Mouse (Mus musculus): ENCODE results near the gene Hist2h4. TPM values are rescaled to one million over a fixed set of nuclear protein-coding genes. Genes with fewer than 3 reads are reported as not detected.

Hist2h4 gene
- 8.9 and 10.8 TPM in 2 replicates for polyA plus RNA-seq (2014; fragmentation: Nextera tagmentation; extraction: Ambion mirVana)

DNA sequence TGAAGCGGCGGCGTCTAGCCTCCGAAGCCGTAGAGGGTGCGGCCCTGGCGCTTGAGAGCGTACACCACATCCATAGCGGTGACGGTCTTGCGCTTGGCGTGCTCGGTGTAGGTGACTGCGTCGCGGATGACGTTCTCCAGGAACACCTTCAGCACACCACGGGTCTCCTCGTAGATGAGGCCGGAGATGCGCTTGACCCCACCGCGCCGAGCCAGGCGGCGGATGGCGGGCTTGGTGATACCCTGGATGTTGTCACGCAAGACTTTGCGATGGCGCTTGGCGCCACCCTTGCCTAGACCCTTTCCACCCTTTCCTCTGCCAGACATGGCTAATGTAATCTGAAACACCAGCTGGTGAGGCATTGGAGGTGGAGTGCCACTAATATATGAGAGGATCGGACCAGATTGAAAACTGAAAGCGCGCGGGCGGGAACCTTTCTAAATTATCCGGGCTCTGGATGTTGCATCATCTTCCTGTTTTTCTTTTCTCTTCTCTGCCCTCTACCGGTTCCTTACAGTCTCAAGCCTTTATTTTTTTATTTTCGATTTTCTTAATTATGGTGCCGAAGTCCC is at the start of gene Hist2h4:
Gene Hist2h4 (minus strand): TSS at position 333 of the 572 bp plus-strand sequence.
- H3K9me3 ChIP-seq (ENCODE audit: control insufficient read depth, low read length): no peaks in the 10 kb centered on the region
- peak within 1 kb of the TSS; percentile 99 for H3K27ac ChIP-seq (ENCODE audit: low read depth, low read length)
- H3K4me2 ChIP-seq (replicated peaks; ENCODE audit: low read depth, low read length): peak within 1 kb of the TSS; percentile 81
- no peaks in the 10 kb centered on the region for H3K27me3 ChIP-seq (ENCODE audit: control insufficient read depth, insufficient read depth, low read length)
- H3K9ac ChIP-seq (ENCODE audit: low read depth, low read length): peak within 1 kb of the TSS; percentile 86
- WGBS: 1% methylated on average over 40 of the region's 40 CpGs
- H3K36me3 ChIP-seq (ENCODE audit: control insufficient read depth, insufficient read depth, low read length): no peaks in the 10 kb centered on the region
- H3K4me3 ChIP-seq (ENCODE audit: low read length): peak within 1 kb of the TSS; percentile 60
- ATAC-seq (ENCODE audit: low FRiP score, low TSS enrichment): peak; percentile 92
- peaks cover 26% of the 10 kb centered on the region; the same call in 1 of the 2 replicates for H3K4me1 ChIP-seq (ENCODE audit: control insufficient read depth, insufficient read depth, low read length)

GRCm38 (mm10) chr3:96312341-96313098 is 49.4 kb upstream of the Hist2h4 start:
- H3K36me3 ChIP-seq (ENCODE audit: control insufficient read depth, insufficient read depth, low read length): no peaks in the 10 kb centered on the region
- no peaks in the 10 kb centered on the region for H3K4me1 ChIP-seq (ENCODE audit: control insufficient read depth, insufficient read depth, low read length)
- H3K27me3 ChIP-seq (ENCODE audit: control insufficient read depth, insufficient read depth, low read length): no peaks in the 10 kb centered on the region
- no peak overlapping the region for H3K4me3 ChIP-seq (ENCODE audit: low read length)
- no peaks in the 10 kb centered on the region for H3K9me3 ChIP-seq (ENCODE audit: control insufficient read depth, low read length)
- 65% methylated on average over 8 of the region's 8 CpGs for WGBS
- H3K4me2 ChIP-seq (replicated peaks; ENCODE audit: low read depth, low read length): no peak overlapping the region
- H3K9ac ChIP-seq (ENCODE audit: low read depth, low read length): no peak overlapping the region
- no peak overlapping the region for H3K27ac ChIP-seq (ENCODE audit: low read depth, low read length)
- ATAC-seq (ENCODE audit: low FRiP score, low TSS enrichment): no peak

GRCm38 (mm10) chr3:96309441-96309840 is 46.3 kb upstream of the Hist2h4 start:
- ATAC-seq (ENCODE audit: low FRiP score, low TSS enrichment): no peak
- H3K27ac ChIP-seq (ENCODE audit: low read depth, low read length): no peak overlapping the region
- H3K27me3 ChIP-seq (ENCODE audit: control insufficient read depth, insufficient read depth, low read length): no peaks in the 10 kb centered on the region
- H3K9ac ChIP-seq (ENCODE audit: low read depth, low read length): no peak overlapping the region
- no peaks in the 10 kb centered on the region for H3K36me3 ChIP-seq (ENCODE audit: control insufficient read depth, insufficient read depth, low read length)
- no peak overlapping the region for H3K4me2 ChIP-seq (replicated peaks; ENCODE audit: low read depth, low read length)
- H3K9me3 ChIP-seq (ENCODE audit: control insufficient read depth, low read length): no peaks in the 10 kb centered on the region
- 52% methylated on average over 3 of the region's 3 CpGs for WGBS
- no peak overlapping the region for H3K4me3 ChIP-seq (ENCODE audit: low read length)
- no peaks in the 10 kb centered on the region for H3K4me1 ChIP-seq (ENCODE audit: control insufficient read depth, insufficient read depth, low read length)

- no peak for ATAC-seq (ENCODE audit: low FRiP score, low TSS enrichment)
- Histone ChIP-seq H3K4me2 (replicated peaks; ENCODE audit: low read depth, low read length) (no peak overlapping the region), H3K4me3 (ENCODE audit: low read length) (no peak overlapping the region), H3K36me3 (ENCODE audit: control insufficient read depth, insufficient read depth, low read length) (no peaks in the 10 kb centered on the region), H3K9ac (ENCODE audit: low read depth, low read length) (no peak overlapping the region), H3K27me3 (ENCODE audit: control insufficient read depth, insufficient read depth, low read length) (no peaks in the 10 kb centered on the region), H3K27ac (ENCODE audit: low read depth, low read length) (no peak overlapping the region), H3K4me1 (ENCODE audit: control insufficient read depth, insufficient read depth, low read length) (no peaks in the 10 kb centered on the region), H3K9me3 (ENCODE audit: control insufficient read depth, low read length) (no peaks in the 10 kb centered on the region)
- 61% methylated on average over 9 of the region's 9 CpGs for WGBS
Measured at GRCm38 (mm10) chr3:96306506-96306905, 43.4 kb upstream of the Hist2h4 start.

DNA sequence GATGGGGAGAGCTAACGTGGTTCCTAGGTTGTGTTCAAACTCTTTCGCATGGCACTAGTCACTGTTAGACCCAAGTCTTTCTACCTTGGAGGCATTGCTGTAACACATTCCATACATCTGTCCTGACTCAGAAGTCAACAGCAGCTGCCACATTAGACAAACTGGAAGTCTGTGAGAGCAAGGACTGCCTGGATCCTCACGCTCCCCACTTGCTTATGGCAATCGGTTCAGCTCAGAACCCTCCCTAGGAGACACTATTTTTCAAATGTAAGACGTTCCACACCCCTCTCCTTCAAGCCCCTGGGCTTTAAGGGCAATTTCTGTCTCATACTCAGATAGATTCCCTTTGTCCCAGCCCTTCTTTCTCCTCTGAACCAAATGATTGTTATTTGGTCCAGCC is 39.0 kb upstream of the Hist2h4 start:
- H3K9me3 ChIP-seq (ENCODE audit: control insufficient read depth, low read length): no peaks in the 10 kb centered on the region
- WGBS: 84% methylated on average over 5 of the region's 5 CpGs

DNA sequence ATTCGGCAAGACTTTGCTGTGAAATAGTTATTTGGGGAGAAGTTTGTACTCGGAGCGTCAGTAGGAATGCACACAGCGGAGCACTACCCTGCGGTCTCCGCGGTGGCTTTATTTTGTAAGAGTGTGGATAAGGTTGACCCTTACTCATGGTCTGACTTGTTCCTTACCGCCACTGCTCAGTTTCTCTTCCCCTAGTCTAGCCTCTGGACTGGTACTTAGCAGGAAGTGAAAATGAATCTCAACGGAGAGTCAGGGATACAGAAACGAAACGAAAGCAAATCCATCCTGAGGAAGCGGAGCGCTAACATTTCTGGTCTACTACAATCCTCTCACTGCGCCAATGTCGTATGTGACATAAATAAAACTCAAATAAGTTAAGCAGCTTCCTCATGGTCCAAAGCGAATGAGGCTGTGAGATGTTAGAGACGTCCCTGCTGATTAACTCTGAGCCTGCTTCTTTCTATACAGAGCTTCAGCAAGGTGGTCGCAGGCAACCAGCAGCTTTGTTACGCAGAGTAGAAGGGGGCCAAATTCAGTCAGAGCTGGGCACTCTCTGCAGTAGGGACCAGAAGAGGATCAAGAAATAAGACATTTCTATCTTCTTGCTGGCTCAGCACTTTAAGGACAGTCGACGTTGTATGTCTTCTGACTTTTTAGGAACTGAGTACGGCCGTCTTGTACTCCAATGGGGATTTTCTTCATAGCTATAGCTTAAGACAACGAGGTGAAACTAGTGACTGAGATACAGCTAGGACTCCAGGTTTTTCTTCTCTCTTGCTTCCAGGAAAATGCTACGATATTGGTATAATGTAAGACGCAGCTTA is 37.8 kb upstream of the Hist2h4 start:
- peak overlapping the region; percentile 29 for H3K4me2 ChIP-seq (replicated peaks; ENCODE audit: low read depth, low read length)

More for the DNA sequence above, 39.0 kb upstream of the Hist2h4 start:
- no peaks in the 10 kb centered on the region for H3K36me3 ChIP-seq (ENCODE audit: control insufficient read depth, insufficient read depth, low read length)
- H3K9ac ChIP-seq (ENCODE audit: low read depth, low read length): no peak overlapping the region
- no peaks in the 10 kb centered on the region for H3K4me1 ChIP-seq (ENCODE audit: control insufficient read depth, insufficient read depth, low read length)
- H3K27me3 ChIP-seq (ENCODE audit: control insufficient read depth, insufficient read depth, low read length): no peaks in the 10 kb centered on the region
- ATAC-seq (ENCODE audit: low FRiP score, low TSS enrichment): no peak
- H3K4me3 ChIP-seq (ENCODE audit: low read length): no peak overlapping the region
- H3K4me2 ChIP-seq (replicated peaks; ENCODE audit: low read depth, low read length): no peak overlapping the region
- no peak overlapping the region for H3K27ac ChIP-seq (ENCODE audit: low read depth, low read length)

DNA sequence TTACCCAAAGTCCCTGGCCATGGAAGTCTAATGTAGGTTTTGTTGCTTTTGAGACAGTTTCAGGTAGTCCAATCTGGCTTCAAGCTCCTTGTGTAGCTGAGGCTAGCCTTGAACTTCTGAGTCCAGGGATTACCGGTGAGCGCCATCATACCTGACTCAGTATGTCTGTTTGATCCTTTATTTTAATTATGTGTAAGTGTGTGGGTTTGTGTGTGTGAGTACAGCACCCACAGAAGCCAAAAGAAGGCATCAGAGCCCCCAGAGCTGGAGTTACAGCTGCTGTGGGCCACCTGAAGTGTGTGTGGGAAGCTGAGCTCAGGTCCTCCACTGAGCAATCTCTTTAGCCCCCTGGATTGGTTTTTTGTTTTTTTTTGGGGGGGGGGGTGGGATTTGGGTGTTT is 36.5 kb upstream of the Hist2h4 start:
- no peaks in the 10 kb centered on the region for H3K4me1 ChIP-seq (ENCODE audit: control insufficient read depth, insufficient read depth, low read length)

More for the DNA sequence above, 37.8 kb upstream of the Hist2h4 start:
- Histone ChIP-seq H3K9ac (ENCODE audit: low read depth, low read length) (0 out of 2 replicates have a peak overlapping the region, but pooled peaks have one; percentile 12), H3K4me1 (ENCODE audit: control insufficient read depth, insufficient read depth, low read length) (no peaks in the 10 kb centered on the region), H3K36me3 (ENCODE audit: control insufficient read depth, insufficient read depth, low read length) (no peaks in the 10 kb centered on the region), H3K9me3 (ENCODE audit: control insufficient read depth, low read length) (no peaks in the 10 kb centered on the region), H3K27ac (ENCODE audit: low read depth, low read length) (no peak overlapping the region), H3K27me3 (ENCODE audit: control insufficient read depth, insufficient read depth, low read length) (no peaks in the 10 kb centered on the region), H3K4me3 (ENCODE audit: low read length) (peak overlapping the region; percentile 6; the same call in 1 of the 2 replicates)
- ATAC-seq (ENCODE audit: low FRiP score, low TSS enrichment): no peak
- WGBS: 69% methylated on average over 26 of the region's 26 CpGs

GRCm38 (mm10) chr3:96298360-96298759 is 35.2 kb upstream of the Hist2h4 start:
- Histone ChIP-seq H3K36me3 (ENCODE audit: control insufficient read depth, insufficient read depth, low read length) (no peaks in the 10 kb centered on the region), H3K4me3 (ENCODE audit: low read length) (no peak overlapping the region), H3K9me3 (ENCODE audit: control insufficient read depth, low read length) (no peaks in the 10 kb centered on the region), H3K27me3 (ENCODE audit: control insufficient read depth, insufficient read depth, low read length) (no peaks in the 10 kb centered on the region), H3K4me2 (replicated peaks; ENCODE audit: low read depth, low read length) (no peak overlapping the region), H3K9ac (ENCODE audit: low read depth, low read length) (no peak overlapping the region), H3K27ac (ENCODE audit: low read depth, low read length) (no peak overlapping the region), H3K4me1 (ENCODE audit: control insufficient read depth, insufficient read depth, low read length) (no peaks in the 10 kb centered on the region)
- ATAC-seq (ENCODE audit: low FRiP score, low TSS enrichment): no peak
- 92% methylated on average over 4 of the region's 4 CpGs for WGBS

More for the DNA sequence above, 36.5 kb upstream of the Hist2h4 start:
- WGBS: 98% methylated on average over 2 of the region's 2 CpGs
- Histone ChIP-seq H3K27ac (ENCODE audit: low read depth, low read length) (no peak overlapping the region), H3K27me3 (ENCODE audit: control insufficient read depth, insufficient read depth, low read length) (no peaks in the 10 kb centered on the region), H3K9me3 (ENCODE audit: control insufficient read depth, low read length) (no peaks in the 10 kb centered on the region), H3K36me3 (ENCODE audit: control insufficient read depth, insufficient read depth, low read length) (no peaks in the 10 kb centered on the region), H3K9ac (ENCODE audit: low read depth, low read length) (no peak overlapping the region), H3K4me3 (ENCODE audit: low read length) (no peak overlapping the region), H3K4me2 (replicated peaks; ENCODE audit: low read depth, low read length) (no peak overlapping the region)
- no peak for ATAC-seq (ENCODE audit: low FRiP score, low TSS enrichment)
